Mouse (Mus musculus) urinary bladder, adult 2 months (tissue): ENCODE data around the gene Tmem104. TPM values are rescaled to one million over a fixed set of nuclear protein-coding genes. Genes with fewer than 3 reads are reported as not detected.

Experiments
- DNase-seq: peaks from one replicate; pipeline ENCODE4 v3.0.0; 2022; ENCODE audit warnings: low spot score
- polyA plus RNA-seq: library from polyadenylated mRNA; depleted of rRNA; stranded (reverse); fragments of >200 nt; gene quantifications from 2 replicates; pipeline ENCODE4 v1.2.3, GENCODE M21; 2012; rRNA removed

Tmem104 gene
- polyA plus RNA-seq, 1 experiment = 7.0 TPM

DNA sequence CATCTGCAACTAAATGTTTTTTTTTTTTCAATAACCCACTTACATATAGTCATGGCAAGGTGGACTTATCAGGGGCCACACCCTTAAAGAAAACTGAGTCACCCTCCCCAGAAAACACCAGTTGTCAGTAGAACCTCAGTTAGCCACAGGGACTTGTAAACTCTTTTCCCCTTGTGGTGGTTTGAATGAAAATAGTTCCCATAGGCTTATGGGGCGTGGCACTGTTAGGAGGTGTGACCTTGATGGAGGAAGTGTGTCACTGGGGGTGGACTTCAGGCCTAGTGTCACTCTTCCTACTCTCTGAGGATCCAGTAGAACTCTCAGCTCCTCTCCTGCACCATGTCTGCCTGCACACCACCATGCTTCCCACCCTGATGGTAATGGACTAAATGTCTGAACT, 92.4 kb downstream of the Tmem104 start:
- no peak for DNase-seq

DNA sequence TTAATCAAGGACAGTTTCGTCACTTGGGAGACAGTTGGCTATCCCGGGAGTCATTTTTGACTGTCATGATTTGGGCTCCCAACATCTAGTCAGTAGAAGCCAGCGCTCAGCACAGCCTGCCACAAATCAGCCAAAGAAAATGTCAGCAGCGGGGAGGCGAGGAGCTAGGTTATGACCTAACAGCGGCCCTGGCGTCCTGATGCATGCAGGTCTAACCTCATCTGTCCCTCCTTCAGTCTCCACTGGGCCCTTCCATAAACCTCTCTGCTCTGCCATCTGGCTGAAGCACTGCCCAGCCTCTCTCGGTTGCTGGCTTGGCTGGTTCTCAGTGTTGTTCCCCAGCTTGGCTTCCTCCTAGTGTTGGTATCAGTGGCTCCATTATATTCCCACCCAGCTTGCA, 95.0 kb downstream of the Tmem104 start:
- no peak for DNase-seq

DNA sequence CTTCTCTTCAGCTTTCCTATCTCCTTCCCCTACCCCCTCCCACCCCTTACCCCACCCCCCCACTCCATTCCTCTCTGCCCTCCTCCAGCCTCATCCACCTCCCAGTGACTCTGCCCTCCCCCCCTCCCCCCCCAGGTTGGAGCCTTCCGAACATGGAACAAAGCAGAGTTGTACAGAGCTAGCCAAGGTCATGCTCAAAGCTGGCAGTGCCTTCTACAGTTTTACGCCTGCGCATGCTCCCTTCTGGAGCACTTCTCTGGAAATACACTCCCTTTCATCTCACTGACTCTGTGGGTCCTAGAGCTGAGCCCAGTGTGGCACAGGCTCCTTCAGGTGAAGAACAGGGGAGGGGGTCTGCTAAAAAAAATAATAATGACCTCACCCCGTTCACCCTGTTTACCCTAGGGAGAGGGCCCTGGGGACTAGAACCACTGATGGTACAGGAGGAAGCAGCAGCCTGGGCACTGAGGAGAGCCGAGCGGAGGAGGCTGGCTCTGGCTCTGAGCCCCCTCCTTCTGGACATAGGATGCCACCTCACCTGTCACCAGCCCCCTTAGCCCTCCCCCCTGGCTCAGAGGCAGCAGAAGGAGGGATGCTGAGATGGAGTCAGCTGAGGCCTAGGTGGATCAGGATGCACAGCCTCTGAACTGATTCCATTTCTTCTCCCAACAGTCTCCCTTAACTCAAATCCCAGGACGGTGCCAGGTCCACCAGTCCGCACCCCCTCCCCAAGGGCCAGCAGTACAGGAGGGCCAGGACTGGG, 95.6 kb downstream of the Tmem104 start:
- DNase-seq = no peak

DNA sequence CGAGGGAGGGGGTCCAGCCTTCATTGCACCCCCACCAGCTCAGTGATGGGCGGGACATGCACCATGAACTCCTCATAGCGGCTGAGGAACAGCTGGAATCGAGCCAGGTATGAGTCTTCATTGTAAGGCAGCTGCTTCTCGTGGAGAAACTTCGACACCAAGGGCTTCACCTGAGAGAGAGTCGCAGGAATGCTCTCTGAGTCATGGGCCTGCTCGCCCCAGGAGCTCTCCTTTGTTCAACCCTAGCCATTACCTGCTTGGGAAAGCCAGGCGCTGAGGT, 96.1 kb downstream of the Tmem104 start:
- no peak for DNase-seq

DNA sequence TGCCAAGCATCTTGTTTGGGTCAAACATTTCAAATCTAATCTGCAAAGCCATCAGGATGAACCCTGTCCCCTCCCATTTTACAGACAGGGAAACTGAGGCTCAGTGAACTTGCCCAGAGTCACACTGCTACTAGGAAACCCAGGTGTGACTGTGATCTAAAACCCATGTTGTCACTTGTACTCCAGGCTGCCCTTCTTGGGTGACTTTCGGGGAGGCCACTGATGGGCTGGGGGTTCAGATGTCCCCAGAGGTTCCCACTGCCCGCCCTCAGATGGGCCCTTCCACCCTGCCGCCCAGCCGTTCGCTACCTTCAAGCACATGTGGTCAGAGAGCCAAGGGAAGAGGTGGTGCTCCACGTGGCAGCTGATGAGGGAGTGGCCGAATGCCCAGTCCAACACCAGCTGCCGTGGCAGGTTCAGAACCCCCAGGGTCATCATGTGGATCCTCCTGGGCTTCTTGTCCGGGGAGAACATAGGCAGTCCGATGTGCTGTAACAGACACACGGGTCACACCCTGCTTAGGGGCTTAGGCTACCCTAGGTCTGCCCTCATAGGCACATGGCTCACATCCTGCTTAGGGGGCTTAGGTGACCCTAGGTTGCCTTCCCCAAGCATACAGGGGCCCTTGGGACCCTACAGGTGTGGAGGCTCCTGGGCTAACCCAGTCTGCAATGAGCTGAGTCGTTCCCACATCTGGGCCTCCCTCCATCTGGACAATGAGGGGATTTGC, 96.8 kb downstream of the Tmem104 start:
- no peak for DNase-seq

DNA sequence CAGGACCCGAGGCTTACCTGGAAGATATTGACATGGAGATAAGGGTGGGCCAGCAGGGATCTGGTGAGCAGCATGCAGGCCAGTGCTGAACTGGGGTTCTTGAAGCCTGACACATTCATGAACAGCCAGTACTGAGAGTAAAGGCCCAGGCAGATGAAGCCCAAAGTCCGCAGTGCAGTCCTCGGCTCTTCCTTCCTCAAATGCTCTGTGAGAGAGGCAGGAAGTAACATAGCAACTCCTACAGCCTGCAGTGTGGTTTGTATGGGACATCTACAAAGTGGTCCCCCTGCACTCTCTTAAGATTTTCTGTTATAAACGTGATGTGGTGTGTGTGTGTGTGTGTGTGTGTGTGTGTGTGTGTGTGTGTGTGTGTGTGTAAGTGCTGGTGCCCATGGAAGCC, 98.0 kb downstream of the Tmem104 start:
- DNase-seq = no peak

DNA sequence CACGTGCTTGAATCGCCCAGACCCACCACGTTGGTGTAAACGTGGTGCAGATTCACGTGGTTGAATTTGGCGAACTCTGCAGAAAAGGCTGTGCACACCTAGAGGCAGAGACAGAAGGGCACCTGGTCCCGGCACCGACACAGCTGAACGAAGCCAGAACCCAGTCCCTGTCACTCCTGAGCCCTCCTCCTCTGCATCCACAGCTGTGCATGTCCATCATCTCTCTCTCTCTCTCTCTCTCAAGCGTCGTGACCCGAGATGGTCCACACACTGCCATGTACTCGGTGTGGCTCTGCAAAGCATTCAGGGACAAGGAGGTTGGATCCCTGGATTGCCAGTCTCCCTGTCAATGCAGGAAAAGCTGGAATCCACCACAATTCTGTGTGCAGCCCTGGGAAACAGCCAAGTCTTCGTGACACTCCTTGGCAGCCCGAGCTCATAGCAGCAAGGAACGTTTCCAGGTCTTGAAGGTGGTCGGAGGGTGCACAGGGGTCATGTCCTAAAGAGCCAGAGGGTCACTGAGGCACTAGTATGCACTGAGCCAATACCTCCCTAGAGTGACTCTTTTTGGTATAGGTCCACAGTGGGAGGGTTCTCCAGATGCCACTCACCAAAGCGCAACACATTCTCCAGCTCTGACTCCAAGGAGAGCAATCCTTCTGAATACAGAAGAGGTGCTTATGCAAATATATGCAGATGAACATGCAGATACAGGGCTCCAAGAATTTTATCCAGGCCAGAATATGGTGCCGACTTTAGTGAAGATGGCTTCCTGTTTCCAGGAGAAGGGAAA, 99.1 kb downstream of the Tmem104 start:
- DNase-seq = no peak

DNA sequence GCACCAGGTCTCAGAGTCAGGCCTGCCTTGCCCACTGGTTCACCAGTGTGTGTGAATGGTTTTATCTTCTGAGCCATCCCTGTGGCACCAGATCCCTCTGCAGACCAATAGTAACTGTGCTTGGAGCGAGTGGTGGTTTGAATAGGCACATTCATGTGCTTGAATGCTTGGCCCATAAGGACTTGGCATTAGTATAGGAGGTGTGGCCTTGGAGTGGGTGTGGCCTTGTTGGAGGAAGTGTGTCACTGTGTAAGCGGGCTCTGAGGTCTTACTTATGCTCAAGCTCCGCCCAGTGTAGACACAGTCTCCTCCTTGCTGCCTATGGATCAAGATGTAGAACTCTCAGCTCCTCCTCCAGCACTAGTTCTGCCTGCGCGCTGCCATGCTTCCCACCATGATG, 100.1 kb downstream of the Tmem104 start:
- DNase-seq = no peak

DNA sequence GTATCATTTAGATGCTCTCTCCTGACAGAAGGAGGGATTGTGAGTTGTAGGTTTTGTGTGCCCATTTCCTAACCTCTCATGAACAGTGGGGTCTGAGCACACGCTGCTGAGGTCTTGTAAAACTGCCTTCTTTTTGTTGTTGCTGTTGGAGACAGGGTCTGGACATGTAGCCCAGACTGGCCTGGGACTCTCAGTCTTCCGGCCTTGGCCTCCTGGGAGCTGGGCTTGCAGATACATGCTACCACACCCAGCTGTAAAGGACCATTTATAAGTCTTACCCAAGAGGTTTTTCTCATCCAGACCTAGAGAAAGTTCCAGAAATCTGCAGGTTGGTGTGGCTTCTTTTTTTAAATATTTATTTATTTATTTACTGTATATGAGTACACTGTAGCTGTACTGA, 101.0 kb downstream of the Tmem104 start:
- DNase-seq = no peak

DNA sequence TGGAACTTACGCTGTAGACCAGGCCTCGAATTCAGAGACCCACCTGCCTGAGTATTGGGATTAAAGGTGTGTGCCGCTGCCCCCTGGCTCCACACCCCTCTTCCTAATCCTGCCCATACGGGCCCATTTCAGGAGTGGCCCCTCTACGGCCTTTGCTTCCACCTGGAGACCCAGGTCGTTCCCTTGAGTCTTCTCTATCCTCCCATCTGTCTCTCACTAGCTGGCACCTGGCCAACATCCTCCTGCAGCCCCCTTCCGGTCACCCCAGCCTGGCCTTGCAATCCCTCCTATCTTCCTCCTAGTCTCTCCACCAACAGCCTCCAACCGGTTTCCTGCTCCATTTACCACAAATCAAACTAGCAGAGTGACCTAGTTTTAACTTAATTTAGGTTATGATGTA, 102.6 kb downstream of the Tmem104 start:
- DNase-seq = no peak

DNA sequence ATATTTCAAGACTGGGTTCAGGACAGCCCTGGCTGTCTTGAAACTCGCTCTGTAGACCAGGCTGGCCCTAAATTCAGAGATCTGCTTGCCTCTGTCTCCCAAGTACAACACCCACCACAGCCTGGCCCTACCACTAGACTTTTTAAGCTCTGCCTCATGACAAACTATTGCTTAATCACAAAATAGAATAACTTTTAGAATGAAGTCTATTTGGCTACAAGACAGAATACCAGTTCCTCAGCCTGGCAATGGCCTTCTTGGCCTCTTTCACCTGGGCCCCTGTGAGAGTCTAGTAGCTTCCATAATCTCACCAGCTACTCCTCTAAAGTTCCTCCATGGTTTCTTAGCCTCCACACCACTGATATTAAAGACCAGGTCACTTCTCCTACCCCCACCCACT, 103.0 kb downstream of the Tmem104 start:
- DNase-seq = no peak

DNA sequence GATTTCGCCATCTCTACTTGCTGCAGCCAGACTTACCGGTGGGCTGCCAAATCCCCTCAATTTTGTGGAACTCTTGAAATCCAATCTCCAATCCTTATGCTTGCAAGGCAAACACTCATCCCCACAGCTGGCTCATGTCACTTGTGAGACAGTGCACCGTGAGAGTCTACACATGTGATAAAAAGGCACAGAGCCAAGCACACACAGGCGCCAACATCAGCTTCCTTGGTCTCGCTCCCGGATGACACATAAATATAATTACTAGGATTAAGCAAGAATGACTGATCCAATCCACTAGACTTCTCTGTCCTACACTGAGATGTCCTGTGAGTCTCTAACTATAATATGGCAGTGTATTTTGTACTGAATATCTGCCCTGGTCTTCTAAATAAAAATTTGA, 103.6 kb downstream of the Tmem104 start:
- DNase-seq = no peak

DNA sequence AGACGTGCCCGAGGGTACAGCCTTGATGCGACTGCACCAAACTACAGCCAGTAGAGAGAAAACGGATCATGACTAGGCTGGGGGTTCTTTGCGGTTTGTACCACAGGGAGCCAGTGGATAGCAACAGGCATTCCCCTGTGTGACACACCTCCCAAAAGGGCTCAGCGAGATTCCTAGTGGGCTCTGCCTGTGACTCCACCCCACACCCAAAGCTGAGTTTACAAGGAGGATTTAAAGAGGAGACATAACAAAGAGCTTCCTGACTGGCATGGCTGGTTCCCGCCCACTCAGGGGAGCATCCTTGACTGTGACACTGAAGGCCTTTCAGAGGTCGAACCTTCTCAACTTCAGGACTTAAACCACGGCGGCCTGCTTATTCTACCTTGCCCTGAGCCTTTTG, 104.2 kb downstream of the Tmem104 start:
- DNase-seq = no peak

DNA sequence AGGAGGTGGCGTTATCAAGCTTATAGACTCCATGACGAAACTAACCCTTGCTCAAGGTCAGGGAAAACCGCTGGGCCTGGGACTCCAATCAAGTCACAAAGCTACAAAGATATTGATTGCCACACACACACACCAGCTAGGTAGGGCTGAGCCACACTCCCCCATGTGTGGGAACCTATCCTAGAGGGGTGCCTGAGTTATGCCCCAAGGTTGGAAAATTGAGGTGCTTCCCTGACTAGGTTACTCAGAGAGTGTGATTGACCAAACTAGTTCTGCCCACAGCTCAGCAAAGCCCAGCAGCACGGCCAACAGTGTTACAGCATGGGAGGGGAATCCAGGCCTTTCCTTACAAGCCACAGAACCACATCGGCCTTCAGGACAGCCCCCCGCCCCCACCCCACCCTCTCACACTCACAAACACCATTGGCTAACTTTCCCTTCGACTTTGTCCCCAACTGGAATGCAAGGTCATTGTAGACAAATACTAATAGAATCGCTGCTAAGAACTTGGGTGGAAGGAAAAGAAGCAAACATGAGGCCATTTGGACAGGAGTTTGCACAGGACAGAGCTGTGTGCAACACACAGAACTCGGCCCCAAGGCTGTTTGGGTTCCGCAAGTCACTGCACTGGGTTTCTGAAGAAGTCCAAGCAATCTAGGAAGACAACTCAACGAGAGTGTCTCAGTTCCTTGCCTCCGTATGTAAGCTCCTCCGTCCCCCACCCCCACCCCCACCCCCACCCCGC, 105.5 kb downstream of the Tmem104 start:
- DNase-seq = no peak

DNA sequence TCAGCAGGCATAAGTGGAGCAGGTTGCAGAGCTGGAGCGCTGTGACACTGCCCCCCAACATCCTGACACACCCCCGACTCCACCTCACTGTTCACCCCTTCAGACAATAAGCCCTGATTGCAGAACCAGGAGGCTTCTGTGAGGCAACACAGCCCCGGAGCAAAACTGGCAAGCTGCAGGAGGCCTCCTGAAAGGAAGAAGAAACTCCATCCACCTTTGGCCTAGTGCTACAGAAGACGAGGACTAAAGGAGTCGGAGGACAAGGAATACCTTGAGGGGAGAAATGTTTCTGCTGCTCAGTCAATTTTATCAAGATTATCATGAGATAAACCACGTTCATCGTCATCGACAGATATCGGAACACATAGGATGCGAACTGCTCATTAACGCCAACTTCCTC, 108.7 kb downstream of the Tmem104 start:
- no peak for DNase-seq

Other genes with a start within 250 kb of the Tmem104 start
- 0.21 and 0.51 TPM in 2 replicates for gene Cd300c, start 218.3 kb upstream of the Tmem104 start, polyA plus RNA-seq
- gene Cd300ld, start 197.6 kb upstream of the Tmem104 start, polyA plus RNA-seq = 4.2 and 6.1 TPM in 2 replicates
- 3.5 and 4.8 TPM in 2 replicates for gene Cd300c2, start 185.6 kb upstream of the Tmem104 start, polyA plus RNA-seq
- 0.83 and 1.2 TPM in 2 replicates for gene Cd300ld2, start 171.3 kb upstream of the Tmem104 start, polyA plus RNA-seq
- gene Cd300ld4, start 160.5 kb upstream of the Tmem104 start, polyA plus RNA-seq = 3.3 and 3.6 TPM in 2 replicates
- gene Cd300ld5, start 149.7 kb upstream of the Tmem104 start, polyA plus RNA-seq = 3.1 and 5.2 TPM in 2 replicates
- 16.9 and 17.1 TPM in 2 replicates for gene Cd300ld3, start 139.1 kb upstream of the Tmem104 start, polyA plus RNA-seq
- 0.04 and 0.15 TPM in 2 replicates for gene Cd300e, start 125.3 kb upstream of the Tmem104 start, polyA plus RNA-seq
- 0.77 and 0.94 TPM in 2 replicates for gene Rab37, start 96.1 kb upstream of the Tmem104 start, polyA plus RNA-seq
- 0.52 and 1.5 TPM in 2 replicates for gene Cd300lf, start 53.5 kb upstream of the Tmem104 start, polyA plus RNA-seq
- 67.7 and 76.3 TPM in 2 replicates for gene Slc9a3r1, start 24.1 kb upstream of the Tmem104 start, polyA plus RNA-seq
- gene Nat9, start 372 bp downstream of the Tmem104 start, polyA plus RNA-seq = 27.5 and 32.2 TPM in 2 replicates
- gene Grin2c, start 79.8 kb downstream of the Tmem104 start, polyA plus RNA-seq = 0.74 and 1.0 TPM in 2 replicates
- gene Fdxr, start 89.6 kb downstream of the Tmem104 start, polyA plus RNA-seq = 10.9 and 11.6 TPM in 2 replicates
- gene Fads6, start 110.2 kb downstream of the Tmem104 start, polyA plus RNA-seq = 0.99 and 1.1 TPM in 2 replicates
- not detected in 2 replicates for gene Otop2, start 119.7 kb downstream of the Tmem104 start, polyA plus RNA-seq
- gene Ush1g, start 134.6 kb downstream of the Tmem104 start, polyA plus RNA-seq = not detected in 2 replicates
- gene Otop3, start 147.2 kb downstream of the Tmem104 start, polyA plus RNA-seq = not detected in 2 replicates
- gene Hid1, start 180.3 kb downstream of the Tmem104 start, polyA plus RNA-seq = 28.4 and 30.5 TPM in 2 replicates
- gene Cdr2l, start 194.4 kb downstream of the Tmem104 start, polyA plus RNA-seq = 10.8 and 11.9 TPM in 2 replicates
- 89.3 and 89.6 TPM in 2 replicates for gene Mrpl58, start 216.3 kb downstream of the Tmem104 start, polyA plus RNA-seq
- 561 and 600 TPM in 2 replicates for gene Atp5h, start 232.5 kb downstream of the Tmem104 start, polyA plus RNA-seq
- gene Kctd2, start 232.6 kb downstream of the Tmem104 start, polyA plus RNA-seq = 35.6 TPM in 2 replicates